Mouse (Mus musculus): ENCODE results near the gene Mta3. TPM values are rescaled to one million over a fixed set of nuclear protein-coding genes. Genes with fewer than 3 reads are reported as not detected.

Gene Mta3
- total RNA-seq (2015; ENCODE audit: low replicate concordance) (61.6 and 69.6 TPM in 2 replicates), total RNA-seq (2017; ENCODE audit: low replicate concordance) (57.6 and 59.2 TPM in 2 replicates)

DNA sequence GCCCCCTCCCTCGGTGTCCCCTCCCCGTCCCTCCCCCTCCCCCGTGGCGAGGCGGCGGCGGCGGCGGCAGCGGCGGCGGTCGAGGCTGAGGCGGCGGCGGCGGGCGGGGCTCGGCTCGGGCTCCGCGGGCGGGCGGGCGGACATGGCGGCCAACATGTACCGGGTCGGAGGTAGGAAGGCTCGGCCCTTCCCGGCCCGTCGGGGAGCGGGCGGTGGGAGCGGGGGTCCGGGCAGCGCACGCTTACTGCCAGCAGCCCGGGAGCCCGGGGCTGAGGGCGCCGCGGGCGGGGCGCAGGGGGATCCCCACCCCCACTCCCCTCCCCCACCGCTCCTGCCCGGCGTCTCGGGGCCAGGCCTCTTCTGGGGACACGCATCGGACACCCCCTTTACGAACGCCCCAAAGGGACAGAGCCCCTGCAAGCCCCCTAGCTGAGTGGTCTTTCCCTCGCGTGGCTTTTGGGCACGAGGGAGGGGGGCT lies at the start of gene Mta3:
Gene Mta3 (plus strand): TSS at position 48 of the 478 bp plus-strand sequence.
- ATAC-seq (replicated peaks; ENCODE audit: low FRiP score, poor library complexity, severe bottlenecking) = peak; percentile 48

DNA sequence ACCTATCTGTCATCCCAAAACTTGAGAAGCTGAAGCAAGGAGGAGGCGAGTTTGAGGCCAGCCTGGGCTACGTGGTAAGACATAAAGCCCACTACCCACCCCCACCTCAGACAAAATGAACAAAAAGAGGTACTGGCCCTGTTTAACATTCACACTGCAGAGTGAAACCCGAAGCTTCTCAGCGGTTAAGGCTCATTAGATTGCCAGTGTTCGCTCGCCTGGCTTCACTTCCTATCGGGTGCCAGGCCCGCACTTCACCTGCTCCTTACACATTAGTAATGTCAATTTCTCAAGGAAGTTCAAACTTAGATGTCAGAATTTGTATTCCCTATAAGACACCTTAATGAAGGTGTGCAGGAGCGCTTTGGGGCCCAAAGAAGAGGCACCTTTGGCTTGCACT lies 48.6 kb upstream of the Mta3 start:
- ATAC-seq (replicated peaks; ENCODE audit: low FRiP score, poor library complexity, severe bottlenecking) = no peak

DNA sequence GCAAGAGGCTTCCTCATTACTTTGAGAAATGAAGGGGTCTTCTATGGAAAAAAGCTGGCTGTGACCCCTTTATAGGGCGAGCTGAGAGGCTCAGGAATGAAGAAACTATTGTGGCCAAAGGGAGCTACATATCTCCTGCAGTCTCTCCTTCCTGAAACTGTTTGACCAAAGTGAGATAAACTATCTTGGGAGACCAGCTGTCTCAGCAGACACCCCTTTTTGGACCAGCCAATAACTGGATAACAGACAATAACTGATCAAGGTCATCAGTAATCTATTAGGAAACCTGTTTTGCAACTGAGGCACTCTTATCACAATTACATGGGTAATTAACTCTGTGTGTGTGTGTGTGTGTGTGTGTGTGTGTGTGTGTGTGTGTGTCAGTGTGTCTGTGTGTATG lies 47.0 kb upstream of the Mta3 start:
- ATAC-seq (replicated peaks; ENCODE audit: low FRiP score, poor library complexity, severe bottlenecking) = peak; percentile 95

DNA sequence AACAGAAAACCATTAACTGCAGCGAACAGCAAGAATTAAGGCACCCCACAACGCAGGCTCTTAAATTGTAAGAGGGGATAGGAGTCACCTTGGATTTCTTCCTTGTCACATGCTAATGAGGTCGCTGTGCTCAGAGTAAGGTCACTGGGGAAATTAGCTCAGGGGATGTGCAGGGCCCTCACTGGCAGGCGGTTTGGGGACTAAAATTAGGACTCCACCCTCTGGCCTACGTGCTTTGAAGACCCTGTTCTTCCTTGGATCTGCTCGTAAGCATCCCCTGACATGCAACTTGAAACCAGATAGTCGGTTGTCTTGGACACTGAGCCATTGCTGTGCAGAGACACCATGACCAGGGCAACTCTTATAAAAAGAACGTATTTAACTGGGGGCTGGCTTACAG lies 41.2 kb upstream of the Mta3 start:
- no peak for ATAC-seq (replicated peaks; ENCODE audit: low FRiP score, poor library complexity, severe bottlenecking)

DNA sequence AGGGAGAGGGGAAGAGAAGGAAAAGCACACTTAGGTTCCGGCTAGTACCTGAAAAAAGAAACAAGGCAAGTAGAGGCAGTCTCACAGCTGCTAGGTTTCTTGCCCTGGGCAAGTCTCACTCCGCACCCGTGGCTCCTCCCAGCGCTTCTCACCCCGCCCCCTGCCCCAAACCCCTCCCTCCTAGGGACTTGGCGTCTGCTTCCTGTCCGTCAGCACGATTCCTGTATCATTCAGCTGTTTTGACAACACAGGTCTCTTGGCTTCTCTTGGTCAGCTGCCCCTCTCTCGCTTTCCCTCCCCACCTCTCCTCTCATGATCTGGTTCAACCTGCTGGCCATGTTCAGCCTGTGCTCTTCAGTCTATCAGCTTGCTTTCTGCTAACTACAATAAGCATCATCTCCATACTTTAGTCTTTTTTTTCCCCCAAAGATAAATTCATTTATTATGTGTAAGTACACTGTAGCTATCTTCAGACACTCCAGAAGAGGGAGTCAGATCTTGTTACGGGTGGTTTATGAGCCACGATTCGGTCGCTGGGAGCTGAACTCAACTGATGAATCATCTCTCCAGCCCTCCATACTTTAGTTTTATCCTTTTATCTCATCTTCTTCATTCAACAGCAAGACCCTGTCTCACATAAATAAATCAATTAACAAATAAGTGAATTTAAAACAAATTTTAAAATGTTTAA lies 39.2 kb upstream of the Mta3 start:
- ATAC-seq (replicated peaks; ENCODE audit: low FRiP score, poor library complexity, severe bottlenecking) = peak; percentile 76; the same call in 1 of the 2 replicates

DNA sequence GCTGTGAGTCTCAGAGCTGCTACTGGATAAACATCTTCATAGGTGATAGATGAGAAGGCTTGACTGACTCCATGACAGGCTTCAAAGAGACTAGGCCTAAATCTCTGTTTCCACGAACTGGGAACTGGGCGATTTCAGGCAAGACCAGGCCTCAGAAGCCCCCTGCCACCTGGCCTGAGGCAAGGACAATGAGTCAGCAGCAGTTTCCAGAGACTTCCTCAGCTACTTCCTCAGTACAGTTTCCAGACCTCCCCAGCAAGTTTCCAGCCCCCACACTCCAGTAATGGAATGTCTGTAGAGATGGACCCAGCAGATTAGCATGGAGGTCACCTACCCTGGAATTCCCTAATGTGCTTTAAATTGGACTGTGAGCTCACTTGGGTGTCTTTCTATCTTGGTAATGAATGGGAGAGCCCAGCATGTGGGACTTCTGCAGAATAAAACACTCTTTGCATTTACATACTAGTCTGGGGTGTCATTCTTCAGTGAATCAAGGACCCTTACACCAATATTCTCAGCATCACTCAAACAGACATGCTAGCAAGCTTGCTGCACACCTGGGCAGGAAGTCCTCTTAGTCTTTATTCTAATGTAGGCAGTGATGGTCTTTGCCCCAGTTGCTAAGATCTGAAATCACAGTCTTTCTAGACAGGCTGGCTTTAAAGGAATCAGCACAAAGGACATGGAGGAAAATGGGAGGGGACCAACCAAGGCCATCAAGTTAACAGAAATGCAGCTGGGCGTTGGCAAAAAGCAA lies 37.9 kb upstream of the Mta3 start:
- ATAC-seq (replicated peaks; ENCODE audit: low FRiP score, poor library complexity, severe bottlenecking) = no peak

DNA sequence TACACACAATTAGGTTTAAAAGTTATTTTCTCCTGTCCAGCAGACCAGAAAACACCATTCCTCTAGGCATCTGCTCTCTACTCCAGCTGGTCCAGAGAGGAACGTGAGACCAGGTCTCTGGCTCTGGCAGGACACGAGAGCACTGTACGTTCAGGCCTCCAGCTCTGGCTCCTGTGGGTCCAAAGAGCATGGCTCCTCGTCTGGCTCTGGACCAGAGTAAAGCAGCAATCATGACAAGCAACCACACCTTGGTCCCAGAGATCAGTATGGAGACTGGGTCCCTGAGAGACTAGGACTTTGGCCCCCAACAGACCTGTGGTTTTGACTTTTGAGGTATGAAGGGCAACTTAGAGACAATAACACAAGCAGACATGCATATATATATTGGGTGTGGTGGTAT lies 33.3 kb upstream of the Mta3 start:
- ATAC-seq (replicated peaks; ENCODE audit: low FRiP score, poor library complexity, severe bottlenecking) = no peak

DNA sequence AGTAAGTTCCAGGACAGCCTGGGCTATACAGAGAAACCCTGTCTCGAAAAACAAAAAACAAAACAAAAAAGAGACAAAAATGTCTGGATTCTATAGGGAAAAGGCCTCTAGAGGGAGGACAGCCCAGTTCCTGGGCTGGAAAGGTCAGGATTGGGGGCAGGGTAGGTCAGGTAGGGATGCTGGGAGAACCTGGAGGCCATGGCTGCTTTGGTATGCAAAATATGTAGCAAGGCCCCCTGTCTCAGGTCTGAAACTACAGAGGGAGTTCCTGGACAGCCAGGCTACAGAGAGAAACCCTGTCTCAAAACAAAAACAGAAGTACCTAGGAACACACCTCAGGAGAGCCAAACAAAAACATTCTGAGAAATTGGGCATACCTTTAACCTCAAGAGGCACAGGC lies 28.6 kb upstream of the Mta3 start:
- ATAC-seq (replicated peaks; ENCODE audit: low FRiP score, poor library complexity, severe bottlenecking) = no peak

DNA sequence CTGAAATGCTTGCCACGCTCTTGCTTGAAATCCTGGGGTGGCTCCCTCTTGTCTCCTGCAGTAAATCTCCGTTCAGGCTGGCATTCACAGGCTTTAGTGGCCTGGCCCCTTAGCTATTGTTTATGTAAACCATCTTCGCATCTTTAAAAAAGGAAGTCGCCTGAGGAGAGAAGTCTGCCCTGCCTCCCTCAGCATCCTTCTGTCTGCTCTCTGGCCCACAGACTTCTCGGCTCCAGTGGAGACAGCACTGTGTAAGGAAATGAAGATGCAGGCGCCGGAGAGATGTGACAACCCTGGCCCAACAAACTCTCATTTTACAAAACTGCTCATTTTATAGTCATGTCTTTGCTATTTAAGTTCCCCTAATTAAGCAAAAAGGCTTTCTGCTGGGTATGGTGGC lies 24.0 kb upstream of the Mta3 start:
- ATAC-seq (replicated peaks; ENCODE audit: low FRiP score, poor library complexity, severe bottlenecking) = no peak

DNA sequence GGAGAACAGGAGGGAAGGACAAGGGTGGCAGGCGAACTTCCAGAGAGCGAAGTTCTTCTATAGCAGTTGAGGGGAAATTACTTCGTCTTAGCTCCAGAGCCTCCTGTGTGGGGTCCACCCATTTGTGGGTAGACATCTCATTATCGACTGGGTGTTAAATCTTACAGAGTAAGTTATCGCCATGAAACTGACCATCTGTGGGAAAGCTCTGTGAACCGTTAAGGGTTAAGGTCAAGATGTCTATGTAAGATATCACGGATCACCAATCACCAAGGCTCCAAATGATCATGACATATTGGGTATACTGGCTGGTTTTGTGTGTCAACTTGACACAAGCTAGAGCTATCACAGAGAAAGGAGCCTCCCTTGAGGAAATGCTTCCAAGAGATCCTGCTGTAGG lies 21.5 kb upstream of the Mta3 start:
- peak; percentile 59; the same call in 1 of the 2 replicates for ATAC-seq (replicated peaks; ENCODE audit: low FRiP score, poor library complexity, severe bottlenecking)

DNA sequence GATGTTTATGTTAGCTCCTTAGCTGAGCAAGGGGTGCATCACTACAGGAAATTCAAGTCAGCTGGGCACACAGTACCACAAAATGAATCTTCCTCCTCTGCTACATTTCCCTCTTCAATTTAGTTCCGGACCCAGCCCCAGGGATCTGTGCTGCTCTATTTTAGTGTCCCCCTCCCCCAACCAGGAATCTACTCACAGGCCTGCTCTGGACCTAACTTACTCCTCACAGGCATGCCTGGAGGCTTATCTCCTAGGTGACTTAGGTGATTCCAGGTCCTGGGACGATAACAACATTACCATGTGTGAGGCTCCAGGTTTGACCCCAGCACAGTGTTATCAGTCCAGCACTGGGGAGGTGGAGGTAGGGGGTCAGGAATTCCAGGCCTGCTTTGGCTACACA lies 15.5 kb upstream of the Mta3 start:
- no peak for ATAC-seq (replicated peaks; ENCODE audit: low FRiP score, poor library complexity, severe bottlenecking)

DNA sequence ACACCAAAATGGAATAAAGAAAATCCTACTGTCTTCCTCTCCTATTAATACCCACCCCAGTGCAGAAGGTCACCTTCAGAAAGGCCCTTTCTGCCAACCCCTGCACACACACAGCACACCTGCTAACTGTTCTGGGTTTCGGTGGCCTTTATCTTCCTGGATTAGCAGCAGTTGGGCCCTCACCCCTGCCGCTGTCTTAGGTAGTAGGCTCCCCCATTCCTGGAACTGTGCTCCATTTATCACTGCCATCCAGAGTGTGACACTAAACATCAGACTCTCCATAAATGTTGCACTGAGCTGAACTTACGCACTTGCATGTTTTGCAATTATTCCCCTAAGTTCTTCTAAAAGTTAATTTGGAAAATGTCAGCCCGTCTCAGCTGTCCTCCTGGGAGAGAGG lies 14.6 kb upstream of the Mta3 start:
- no peak for ATAC-seq (replicated peaks; ENCODE audit: low FRiP score, poor library complexity, severe bottlenecking)

DNA sequence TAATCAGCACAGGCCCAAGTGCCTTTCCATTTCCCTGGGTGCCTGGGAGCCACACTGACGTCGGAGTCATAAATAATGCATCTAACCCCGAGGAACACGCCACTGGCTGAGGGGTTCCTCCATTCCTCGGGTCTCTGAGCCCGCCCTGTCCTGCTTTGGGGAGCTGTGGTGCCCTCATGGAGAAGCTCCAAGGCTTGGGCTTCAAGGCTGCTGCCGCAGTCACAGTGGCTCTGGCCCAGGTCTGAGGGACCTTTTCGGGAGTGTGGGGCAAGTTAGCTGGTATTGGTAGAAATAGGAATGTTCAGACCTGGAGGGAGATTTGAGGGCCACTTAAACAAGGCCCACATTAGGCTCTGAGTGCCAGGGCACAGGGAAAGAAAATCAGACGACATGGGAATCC lies 12.0 kb upstream of the Mta3 start:
- ATAC-seq (replicated peaks; ENCODE audit: low FRiP score, poor library complexity, severe bottlenecking) = no peak

DNA sequence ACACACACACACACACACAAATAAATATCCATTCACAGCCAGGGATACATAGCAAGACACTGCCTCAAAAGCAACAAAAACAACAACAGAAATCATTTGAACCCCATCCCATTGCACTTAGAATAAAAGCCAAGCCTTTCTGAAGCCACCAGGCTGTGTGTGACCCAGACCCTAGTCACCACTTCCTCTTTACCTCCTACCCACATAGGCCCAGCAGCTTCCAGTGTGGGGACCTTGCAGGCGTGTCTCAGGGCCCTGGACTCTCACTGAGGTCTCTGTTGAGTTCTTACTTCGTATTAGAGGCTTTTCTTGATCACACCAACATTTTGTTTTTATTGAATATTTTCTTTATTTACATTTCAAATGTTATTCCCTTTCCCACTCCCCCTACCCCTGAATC lies 10.2 kb upstream of the Mta3 start:
- no peak for ATAC-seq (replicated peaks; ENCODE audit: low FRiP score, poor library complexity, severe bottlenecking)

DNA sequence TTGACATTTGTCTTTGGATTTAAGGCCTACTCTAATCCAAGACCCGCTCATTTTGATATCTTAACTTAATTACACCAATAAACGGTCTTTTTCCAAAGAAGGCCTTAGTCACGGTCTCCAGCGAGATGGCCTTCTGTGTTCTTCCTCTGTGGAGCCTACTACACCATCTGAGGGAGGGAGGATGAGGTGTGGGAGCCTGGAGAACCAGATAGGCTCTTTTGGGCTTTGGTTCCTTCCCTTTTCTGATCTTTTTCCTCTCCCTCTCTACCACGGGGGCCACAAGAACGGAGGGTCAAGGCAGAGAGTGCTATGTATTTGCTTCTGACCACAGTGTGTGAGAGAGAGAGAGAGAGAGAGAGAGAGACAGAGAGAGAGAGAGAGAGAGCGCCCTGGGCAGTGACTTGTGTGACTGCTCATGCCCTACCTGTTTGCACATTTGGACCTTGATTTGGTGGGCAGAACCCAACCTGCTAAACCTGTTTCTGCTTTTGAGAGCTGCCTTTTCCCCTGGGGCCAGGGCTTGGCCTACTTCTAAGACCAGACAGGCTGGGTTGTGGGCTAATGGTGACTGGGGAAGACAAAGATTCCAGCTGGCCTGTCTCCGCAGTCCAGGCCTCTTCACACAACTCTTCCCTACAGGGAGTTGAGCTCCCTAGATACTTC lies 6.8 kb upstream of the Mta3 start:
- no peak; the same call in 1 of the 2 replicates for ATAC-seq (replicated peaks; ENCODE audit: low FRiP score, poor library complexity, severe bottlenecking)

DNA sequence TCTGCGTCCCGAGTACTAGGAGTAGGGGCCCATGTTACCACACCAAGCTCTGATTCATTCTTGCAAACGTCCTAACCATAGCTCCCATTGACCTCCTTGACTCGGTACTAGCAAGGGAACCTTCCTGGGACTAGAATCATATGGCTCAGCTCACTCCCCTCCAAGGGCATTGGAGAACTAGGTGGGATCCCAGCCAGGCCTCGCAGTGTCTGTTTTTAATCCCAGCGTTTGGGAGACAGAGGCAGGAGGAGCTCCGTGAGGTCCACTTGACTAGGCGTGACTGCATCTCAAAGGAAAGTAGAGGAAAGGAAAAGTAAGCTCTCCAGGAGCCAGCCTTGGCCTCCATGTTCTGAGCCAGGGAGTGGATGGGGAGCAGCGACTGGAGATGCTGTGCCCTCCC lies 5.8 kb upstream of the Mta3 start:
- ATAC-seq (replicated peaks; ENCODE audit: low FRiP score, poor library complexity, severe bottlenecking) = no peak

DNA sequence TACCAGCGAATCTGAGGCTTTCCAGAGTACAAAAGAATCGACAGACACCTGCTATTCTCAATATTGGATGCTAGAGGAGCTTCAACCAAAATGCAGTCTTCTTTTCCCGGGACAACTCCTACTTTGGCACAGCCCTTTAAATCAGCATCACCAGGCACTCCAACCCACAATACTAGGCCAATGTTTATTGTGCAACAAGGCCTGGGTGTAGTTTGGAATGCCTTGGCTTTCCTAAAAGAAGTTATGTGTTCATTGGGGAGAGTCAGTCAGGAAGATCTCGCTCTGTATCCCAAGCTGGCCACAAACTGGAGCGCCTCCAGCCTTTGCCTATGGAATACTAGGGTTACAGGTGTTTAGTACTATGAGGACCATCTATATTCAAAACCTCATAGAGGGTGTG lies 1.5 kb upstream of the Mta3 start:
- no peak for ATAC-seq (replicated peaks; ENCODE audit: low FRiP score, poor library complexity, severe bottlenecking)

DNA sequence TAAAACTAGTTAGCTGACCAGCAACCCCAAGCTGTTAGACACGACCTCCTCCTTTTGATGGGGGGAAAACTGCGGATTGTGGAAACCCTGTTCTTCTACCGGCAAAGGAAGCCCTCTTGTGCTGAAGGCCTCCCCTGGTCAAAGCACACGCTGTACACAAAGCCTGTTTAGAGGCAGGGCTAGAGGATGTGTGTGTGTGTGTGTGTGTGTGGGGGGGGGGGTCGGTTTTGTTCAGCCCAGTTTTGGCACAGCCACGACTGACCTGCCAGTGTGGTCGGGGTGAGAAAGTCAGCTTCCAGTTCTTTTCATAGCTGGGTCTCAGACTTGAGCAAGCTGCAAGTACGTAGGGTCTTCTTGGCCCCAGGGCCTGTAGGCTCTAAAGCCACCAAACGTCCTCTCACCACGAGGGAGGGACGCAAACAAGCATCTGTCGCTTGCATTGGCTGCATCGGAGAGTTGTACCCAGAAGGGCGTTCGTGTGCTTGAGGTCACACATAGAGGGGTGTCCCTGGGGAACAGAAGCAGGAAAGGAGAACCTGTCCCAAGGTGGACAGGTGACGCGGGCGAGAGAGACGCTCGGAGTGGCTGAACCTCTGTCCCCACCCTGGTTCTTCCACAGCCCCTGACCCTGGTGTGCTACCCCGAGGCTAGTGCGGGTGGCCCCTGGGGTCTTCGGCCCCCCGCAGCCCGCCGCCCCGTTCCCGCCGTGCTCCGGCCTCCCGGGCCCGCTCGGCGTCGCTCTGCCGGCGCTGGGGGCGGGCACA lies 429 bp upstream of the Mta3 start:
- peak; percentile 60 for ATAC-seq (replicated peaks; ENCODE audit: low FRiP score, poor library complexity, severe bottlenecking)

DNA sequence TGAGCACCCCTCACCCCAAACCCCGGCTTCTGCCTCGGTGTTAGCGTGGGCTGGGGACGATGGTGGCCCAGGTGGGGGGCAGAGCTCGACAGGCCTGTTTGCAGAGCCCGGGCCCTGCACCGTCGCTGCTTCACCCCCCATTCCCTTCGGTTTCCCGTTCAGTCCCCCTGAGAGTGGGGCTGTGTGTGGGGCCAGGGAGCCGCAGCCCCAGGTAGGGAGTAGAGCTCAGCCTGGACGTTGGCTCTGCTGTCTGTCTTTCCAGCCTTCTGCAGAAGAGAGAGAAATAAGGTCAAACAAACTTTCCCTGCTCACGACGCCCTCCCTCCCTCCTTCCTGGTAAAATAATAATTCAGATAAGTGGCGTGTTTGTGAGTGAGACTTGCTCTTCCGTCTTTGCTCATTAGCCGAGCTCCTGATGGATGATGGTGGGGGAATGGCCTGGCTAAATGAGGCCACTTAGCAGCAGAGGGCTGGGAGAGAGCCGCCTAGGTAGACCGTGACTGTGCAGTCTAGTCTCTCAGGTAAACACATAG lies 697 bp downstream of the Mta3 start:
- ATAC-seq (replicated peaks; ENCODE audit: low FRiP score, poor library complexity, severe bottlenecking) = peak; percentile 72

DNA sequence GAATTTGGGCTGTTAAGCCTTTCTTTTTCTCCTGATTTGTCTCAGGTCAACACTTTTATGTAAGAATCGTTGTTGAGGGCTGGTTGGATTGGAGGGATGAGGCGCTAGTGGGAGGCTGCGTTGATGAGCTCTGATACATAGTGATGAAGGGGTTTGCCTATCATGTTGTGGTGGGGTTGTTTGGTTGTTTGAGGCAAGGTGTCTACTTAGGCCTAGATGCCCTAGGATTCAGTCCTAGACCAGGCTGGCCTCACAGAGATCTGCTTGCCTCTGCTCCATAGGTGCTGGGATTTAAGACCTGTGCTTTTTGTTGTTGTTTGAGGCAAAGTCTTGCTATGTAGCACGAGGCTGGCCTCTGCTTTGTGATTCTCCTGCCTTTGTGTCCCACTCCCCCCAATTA lies 1.4 kb downstream of the Mta3 start:
- ATAC-seq (replicated peaks; ENCODE audit: low FRiP score, poor library complexity, severe bottlenecking) = no peak; the same call in 1 of the 2 replicates

All from erythroid progenitor cell, adult 5-6 weeks (primary cell).